ENCODE assay signal across 8 mouse cellular contexts in the genomic region with DNA sequence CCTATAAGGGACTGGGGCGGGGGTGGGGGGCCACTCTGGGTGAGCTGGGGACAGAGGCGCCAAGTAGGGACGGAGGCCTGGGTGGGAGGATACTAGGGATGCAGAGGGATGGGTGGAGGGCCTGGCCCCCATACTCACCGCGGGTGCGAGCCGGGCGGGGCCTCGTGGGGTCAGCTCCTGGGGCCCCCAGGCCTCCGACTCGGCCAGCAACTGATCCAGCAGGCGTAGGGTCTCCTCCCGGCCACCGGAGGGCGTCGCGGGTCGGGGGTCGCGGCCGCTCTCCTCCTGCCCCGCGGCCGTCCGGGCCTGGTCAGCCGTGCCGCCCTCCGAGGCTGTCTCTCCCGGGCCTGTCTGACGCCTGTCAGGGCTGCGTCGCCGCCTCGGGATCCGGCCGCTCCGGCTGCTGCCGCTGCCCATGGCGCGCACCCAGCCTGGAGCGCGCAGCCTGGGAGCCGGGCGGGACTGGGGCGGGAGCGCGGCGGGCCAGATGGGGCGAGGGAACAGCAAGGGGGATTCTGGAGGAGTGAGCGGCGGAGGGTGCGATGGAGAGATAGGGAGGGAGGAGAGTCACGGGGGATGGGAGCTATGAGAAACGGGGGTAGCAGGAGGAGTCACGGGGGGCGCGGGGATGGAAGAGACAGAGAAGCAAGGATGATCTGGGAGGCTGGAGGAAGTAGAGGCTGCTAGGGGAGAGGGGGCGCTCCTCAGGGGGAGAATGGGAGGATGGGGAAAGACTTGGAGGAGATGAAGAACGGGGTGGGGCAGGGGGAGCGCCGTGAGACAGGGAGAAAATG. TPM values are rescaled to one million over a fixed set of nuclear protein-coding genes. Genes with fewer than 3 reads are reported as not detected.
DNase-seq lines count a peak whose midpoint lies in the region; ATAC-seq and TF ChIP-seq lines count a peak whose summit lies in the region.

No protein-coding gene starts in this region.

- H3K4me2 ChIP-seq in embryonic facial prominence, embryonic 14.5 days (ENCODE audit: low read depth, low read length), result peak overlapping the region; percentile 93
- H3K4me2 ChIP-seq in limb, embryonic 11.5 days (ENCODE audit: low read depth, severe bottlenecking), result peak overlapping the region; percentile 96
- H3K4me2 ChIP-seq in neural tube, embryonic 11.5 days (ENCODE audit: low read depth), result peak overlapping the region; percentile 85

- TF ChIP-seq POLR2A in cerebellum, adult 2 months (IDR thresholded peaks at IDR 0.05; ENCODE audit: borderline replicate concordance, insufficient read depth, low read length), result no peak

- no peaks in the 10 kb centered on the region for H3K36me3 ChIP-seq in E14TG2a.4 (ENCODE audit: insufficient read depth, low read length)
- H3K36me3 ChIP-seq in embryonic facial prominence, embryonic 14.5 days (ENCODE audit: control insufficient read depth, insufficient read depth, low read length), result no peaks in the 10 kb centered on the region
- no peaks in the 10 kb centered on the region for H3K36me3 ChIP-seq in hindbrain, embryonic 10.5 days
- H3K36me3 ChIP-seq in limb, embryonic 11.5 days (ENCODE audit: control insufficient read depth, insufficient read depth, low read length), result no peaks in the 10 kb centered on the region
- no peaks in the 10 kb centered on the region for H3K36me3 ChIP-seq in neural tube, embryonic 11.5 days (ENCODE audit: control insufficient read depth, insufficient read depth, low read length)

- H3K9me3 ChIP-seq in E14TG2a.4 (ENCODE audit: low read length), result no peaks in the 10 kb centered on the region
- H3K9me3 ChIP-seq in embryonic facial prominence, embryonic 14.5 days (ENCODE audit: control insufficient read depth, low read length), result no peaks in the 10 kb centered on the region
- no peaks in the 10 kb centered on the region for H3K9me3 ChIP-seq in hindbrain, embryonic 10.5 days
- no peaks in the 10 kb centered on the region for H3K9me3 ChIP-seq in limb, embryonic 11.5 days (ENCODE audit: control insufficient read depth, low read length)
- no peaks in the 10 kb centered on the region for H3K9me3 ChIP-seq in neural tube, embryonic 11.5 days (ENCODE audit: control insufficient read depth, low read length)

- no peak for DNase-seq in cerebellum, adult 2 months
- DNase-seq in cerebellum, adult 11-12 months, result no peak
- peak; percentile 26 for DNase-seq in embryonic facial prominence, embryonic 14.5 days (ENCODE audit: low spot score)
- DNase-seq in hindbrain, embryonic 10.5 days (ENCODE audit: low spot score), result peak; percentile 63
- DNase-seq in limb, embryonic 11.5 days (ENCODE audit: low spot score), result peak; percentile 52
- DNase-seq in neural tube, embryonic 11.5 days (ENCODE audit: low spot score), result peak; percentile 67
- no peak for DNase-seq in thymus, postnatal 4 days

- ATAC-seq in embryonic facial prominence, embryonic 14.5 days (ENCODE audit: low read depth), result peak; percentile 70
- ATAC-seq in limb, embryonic 11.5 days (ENCODE audit: insufficient number of reproducible peaks, low FRiP score, low TSS enrichment, low read depth), result 0 out of 2 replicates have a peak, but pooled peaks have one; percentile 48
- peak; percentile 79 for ATAC-seq in neural tube, embryonic 11.5 days (ENCODE audit: insufficient read depth, low FRiP score, low TSS enrichment)

- no peak overlapping the region for H3K27ac ChIP-seq in cerebellum, adult 2 months (ENCODE audit: insufficient read depth, low read length)
- H3K27ac ChIP-seq in embryonic facial prominence, embryonic 14.5 days (replicated peaks; ENCODE audit: low read depth, low read length), result peak overlapping the region; percentile 71
- peak overlapping the region; percentile 83 for H3K27ac ChIP-seq in hindbrain, embryonic 10.5 days
- no peak overlapping the region for H3K27ac ChIP-seq in limb, embryonic 11.5 days (replicated peaks; ENCODE audit: low read depth, low read length)
- no peak overlapping the region for H3K27ac ChIP-seq in neural tube, embryonic 11.5 days (ENCODE audit: low read depth, low read length)

- no peaks in the 10 kb centered on the region; the same call in 1 of the 2 replicates for H3K27me3 ChIP-seq in cerebellum, adult 2 months (ENCODE audit: control insufficient read depth, insufficient read depth, low read length)
- H3K27me3 ChIP-seq in E14TG2a.4 (ENCODE audit: insufficient read depth, low read length), result peaks cover 69% of the 10 kb centered on the region
- peaks cover 11% of the 10 kb centered on the region for H3K27me3 ChIP-seq in embryonic facial prominence, embryonic 14.5 days (replicated peaks; ENCODE audit: control insufficient read depth, insufficient read depth, low read length)
- H3K27me3 ChIP-seq in hindbrain, embryonic 10.5 days (ENCODE audit: insufficient read depth, poor library complexity, severe bottlenecking), result peaks cover 67% of the 10 kb centered on the region
- H3K27me3 ChIP-seq in limb, embryonic 11.5 days (ENCODE audit: control insufficient read depth, insufficient read depth, low read length), result peaks cover 25% of the 10 kb centered on the region
- H3K27me3 ChIP-seq in neural tube, embryonic 11.5 days (ENCODE audit: control insufficient read depth, insufficient read depth, low read length), result peaks cover 19% of the 10 kb centered on the region

- no peak for TF ChIP-seq CTCF in cerebellum, adult 2 months (IDR thresholded peaks at IDR 0.05; ENCODE audit: borderline replicate concordance, insufficient read depth, low read depth, low read length)
- no peak for TF ChIP-seq CTCF in E14TG2a.4 (conservative IDR thresholded peaks at IDR 0.05; ENCODE audit: low read length)

- H3K4me3 ChIP-seq in cerebellum, adult 2 months (replicated peaks; ENCODE audit: insufficient read depth, low read depth, low read length), result peak overlapping the region; percentile 33
- H3K4me3 ChIP-seq in E14TG2a.4 (replicated peaks; ENCODE audit: low read length), result peak overlapping the region; percentile 81
- peak overlapping the region; percentile 64 for H3K4me3 ChIP-seq in embryonic facial prominence, embryonic 14.5 days (ENCODE audit: low read depth, low read length)
- H3K4me3 ChIP-seq in hindbrain, embryonic 10.5 days, result peak overlapping the region; percentile 73
- peak overlapping the region; percentile 50 for H3K4me3 ChIP-seq in limb, embryonic 11.5 days (ENCODE audit: low read depth, low read length)
- H3K4me3 ChIP-seq in neural tube, embryonic 11.5 days (ENCODE audit: low read depth, low read length), result peak overlapping the region; percentile 49

- H3K9ac ChIP-seq in embryonic facial prominence, embryonic 14.5 days (ENCODE audit: low read depth, low read length), result peak overlapping the region; percentile 80
- H3K9ac ChIP-seq in limb, embryonic 11.5 days (ENCODE audit: low read length), result peak overlapping the region; percentile 65
- peak overlapping the region; percentile 76 for H3K9ac ChIP-seq in neural tube, embryonic 11.5 days (ENCODE audit: low read length)

- no peaks in the 10 kb centered on the region for H3K4me1 ChIP-seq in cerebellum, adult 2 months (ENCODE audit: control insufficient read depth, insufficient read depth, low read length)
- H3K4me1 ChIP-seq in E14TG2a.4 (replicated peaks; ENCODE audit: low read depth, low read length), result peaks cover 17% of the 10 kb centered on the region
- peaks cover 21% of the 10 kb centered on the region for H3K4me1 ChIP-seq in embryonic facial prominence, embryonic 14.5 days (ENCODE audit: control insufficient read depth, insufficient read depth, low read length)
- H3K4me1 ChIP-seq in hindbrain, embryonic 10.5 days (replicated peaks), result peaks cover 22% of the 10 kb centered on the region
- H3K4me1 ChIP-seq in limb, embryonic 11.5 days (ENCODE audit: control insufficient read depth, insufficient read depth, low read length), result no peaks in the 10 kb centered on the region; the same call in 1 of the 2 replicates
- H3K4me1 ChIP-seq in neural tube, embryonic 11.5 days (ENCODE audit: control insufficient read depth, insufficient read depth, low read length), result no peaks in the 10 kb centered on the region

- WGBS in cerebellum, adult 2 months, result 2% methylated on average over 60 of the region's 61 CpGs
- WGBS in embryonic facial prominence, embryonic 14.5 days, result 1% methylated on average over 36 of the region's 61 CpGs
- WGBS in hindbrain, embryonic 10.5 days, result 2% methylated on average over 61 of the region's 61 CpGs
- WGBS in limb, embryonic 11.5 days, result 2% methylated on average over 57 of the region's 61 CpGs
- WGBS in neural tube, embryonic 11.5 days, result under 1% methylated on average over 51 of the region's 61 CpGs

RNA-seq across cellular contexts. Expression of gene Cys1, which starts 0.9 kb away (rescaled TPM):
- 6.0 and 6.2 TPM in 2 replicates for polyA plus RNA-seq in cerebellum, adult 2 months (2012; rRNA removed)
- polyA plus RNA-seq in embryonic facial prominence, embryonic 14.5 days (2014; fragmentation: Nextera tagmentation; extraction: Ambion mirVana), result 6.1 and 7.1 TPM in 2 replicates
- 0.34 and 0.55 TPM in 2 replicates for polyA plus RNA-seq in hindbrain, embryonic 10.5 days (2016; fragmentation: Nextera tagmentation; extraction: Ambion mirVana)
- polyA plus RNA-seq in limb, embryonic 11.5 days (2014; fragmentation: Nextera tagmentation; extraction: Ambion mirVana), result 0.36 and 0.91 TPM in 2 replicates
- 0.62 and 1.3 TPM in 2 replicates for polyA plus RNA-seq in neural tube, embryonic 11.5 days (2014; fragmentation: Nextera tagmentation; extraction: Ambion mirVana)

RNA-seq across cellular contexts. Expression of gene Rrm2, which starts 27.4 kb away (rescaled TPM):
- 1.2 TPM in 2 replicates for polyA plus RNA-seq in cerebellum, adult 2 months (2012; rRNA removed)
- 120 and 138 TPM in 2 replicates for polyA plus RNA-seq in embryonic facial prominence, embryonic 14.5 days (2014; fragmentation: Nextera tagmentation; extraction: Ambion mirVana)
- 552 and 686 TPM in 2 replicates for polyA plus RNA-seq in hindbrain, embryonic 10.5 days (2016; fragmentation: Nextera tagmentation; extraction: Ambion mirVana)
- 439 and 485 TPM in 2 replicates for polyA plus RNA-seq in limb, embryonic 11.5 days (2014; fragmentation: Nextera tagmentation; extraction: Ambion mirVana)
- 389 and 409 TPM in 2 replicates for polyA plus RNA-seq in neural tube, embryonic 11.5 days (2014; fragmentation: Nextera tagmentation; extraction: Ambion mirVana)

RNA-seq across cellular contexts. Expression of gene Klf11, which starts 29.6 kb away (rescaled TPM):
- polyA plus RNA-seq in cerebellum, adult 2 months (2012; rRNA removed), result 4.8 and 4.9 TPM in 2 replicates
- polyA plus RNA-seq in embryonic facial prominence, embryonic 14.5 days (2014; fragmentation: Nextera tagmentation; extraction: Ambion mirVana), result 12.1 and 16.3 TPM in 2 replicates
- polyA plus RNA-seq in hindbrain, embryonic 10.5 days (2016; fragmentation: Nextera tagmentation; extraction: Ambion mirVana), result 13.2 and 14.0 TPM in 2 replicates
- polyA plus RNA-seq in limb, embryonic 11.5 days (2014; fragmentation: Nextera tagmentation; extraction: Ambion mirVana), result 10.8 and 12.6 TPM in 2 replicates
- 14.5 and 16.0 TPM in 2 replicates for polyA plus RNA-seq in neural tube, embryonic 11.5 days (2014; fragmentation: Nextera tagmentation; extraction: Ambion mirVana)

Comparison
In these comparisons a context has a peak if more than half of its experiments do, and no peak if none do; other contexts are left out.
1. DNase-seq: peak in embryonic facial prominence, embryonic 14.5 days (single experiment), hindbrain, embryonic 10.5 days (single experiment), limb, embryonic 11.5 days (single experiment) and neural tube, embryonic 11.5 days (single experiment); none in cerebellum, adult 2 months (0 of 2), cerebellum, adult 11-12 months (single experiment) and thymus, postnatal 4 days (single experiment).
2. H3K27ac ChIP-seq: peak in embryonic facial prominence, embryonic 14.5 days (single experiment) and hindbrain, embryonic 10.5 days (single experiment); none in cerebellum, adult 2 months (single experiment), limb, embryonic 11.5 days (single experiment) and neural tube, embryonic 11.5 days (single experiment).
3. RNA of gene Rrm2, which starts 27.4 kb away (polyA plus RNA-seq): 552 to 686 TPM in hindbrain, embryonic 10.5 days, 439 to 485 TPM in limb, embryonic 11.5 days, 389 to 409 TPM in neural tube, embryonic 11.5 days and 120 to 138 TPM in embryonic facial prominence, embryonic 14.5 days; 1.2 TPM in cerebellum, adult 2 months; every median in the first group is over 10 times any median in the second.
4. Peak in every context shown above with its lines, with median percentiles within 50 percentile points of each other: H3K4me3 ChIP-seq, ATAC-seq, H3K4me2 ChIP-seq and H3K9ac ChIP-seq.